49 mouse cellular contexts compared by ENCODE assay signal in genomic region chr10:127330212-127330611, GRCm38 (mm10). TPM values are rescaled to one million over a fixed set of nuclear protein-coding genes. Genes with fewer than 3 reads are reported as not detected.
"Had no signal": no experiment of that assay in that cellular context is flagged by ENCODE, and none has a peak within 500 bp of the region (broad histone marks: within the 10 kb centered on the region; RNA-seq: fewer than 3 reads in every experiment).

No protein-coding gene starts in this region.

- H3K9ac ChIP-seq: heart, embryonic 12.5 days; heart, embryonic 13.5 days; heart, embryonic 15.5 days; hindbrain, embryonic 12.5 days; hindbrain, embryonic 13.5 days; hindbrain, embryonic 14.5 days; hindbrain, embryonic 15.5 days; intestine, embryonic 15.5 days; kidney, embryonic 15.5 days had no signal

- H3K4me2 ChIP-seq: heart, embryonic 11.5 days; heart, embryonic 12.5 days; heart, embryonic 13.5 days; heart, embryonic 15.5 days; hindbrain, embryonic 12.5 days; hindbrain, embryonic 13.5 days; hindbrain, embryonic 14.5 days; hindbrain, embryonic 15.5 days; intestine, embryonic 15.5 days; kidney, embryonic 15.5 days had no signal

- H3K36me3 ChIP-seq: heart, embryonic 12.5 days; heart, embryonic 13.5 days; heart, embryonic 15.5 days; hindbrain, embryonic 12.5 days; hindbrain, embryonic 13.5 days; hindbrain, embryonic 15.5 days had no signal

- H3K27ac ChIP-seq: heart, embryonic 10.5 days; heart, embryonic 13.5 days; heart, embryonic 15.5 days; hindbrain, embryonic 10.5 days; hindbrain, embryonic 12.5 days; hindbrain, embryonic 13.5 days; hindbrain, embryonic 14.5 days; hindbrain, embryonic 15.5 days; hindbrain, postnatal 0 days; intestine, embryonic 15.5 days; kidney, embryonic 15.5 days; kidney, postnatal 0 days; layer of hippocampus, adult 2 months had no signal

- H3K4me3 ChIP-seq: heart, embryonic 10.5 days; heart, embryonic 12.5 days; heart, embryonic 13.5 days; heart, embryonic 15.5 days; hindbrain, embryonic 10.5 days; hindbrain, embryonic 12.5 days; hindbrain, embryonic 13.5 days; hindbrain, embryonic 15.5 days; intestine, embryonic 15.5 days; kidney, embryonic 15.5 days; layer of hippocampus, adult 2 months had no signal

- DNase-seq: heart, postnatal 10 days; heart, postnatal 14 days; heart, postnatal 36 days; heart, postnatal 4 days; kidney, adult 11 months; kidney, adult 18-20 months; kidney, adult 8-10 months; kidney, adult 9 months; kidney, postnatal 14 days; kidney, postnatal 25 days; kidney, postnatal 36 days; kidney, postnatal 4 days; layer of hippocampus, adult 9-11 months; layer of hippocampus, postnatal 36 days had no signal

- H3K9me3 ChIP-seq: heart, embryonic 10.5 days; heart, embryonic 12.5 days; heart, embryonic 13.5 days; heart, embryonic 15.5 days; hindbrain, embryonic 10.5 days; hindbrain, embryonic 12.5 days; hindbrain, embryonic 13.5 days; hindbrain, embryonic 15.5 days; intestine, embryonic 15.5 days; kidney, embryonic 15.5 days had no signal

- ATAC-seq: hindbrain, embryonic 16.5 days; hindbrain, postnatal 0 days; inflammation-experienced regulatory T-cells, adult 6 months; intestine, embryonic 15.5 days; intestine, embryonic 16.5 days; intestine, postnatal 0 days had no signal

RNA-seq across cellular contexts. Expression of gene Gli1, which starts 11.6 kb away (rescaled TPM):
- total RNA-seq: hematopoietic stem cell, adult 5-6 weeks had no signal

RNA-seq across cellular contexts. Expression of gene Inhbe, which starts 24.0 kb away (rescaled TPM):
- total RNA-seq: heart, adult 8-10 months; heart, postnatal 10 days; heart, postnatal 14 days; heart, postnatal 25 days; heart, postnatal 36 days; heart, postnatal 4 days; hematopoietic stem cell, adult 5-6 weeks; hindbrain, postnatal 0 days; layer of hippocampus, adult 18-20 months; layer of hippocampus, adult 2 months; layer of hippocampus, adult 8-10 months; layer of hippocampus, postnatal 10 days; layer of hippocampus, postnatal 25 days; layer of hippocampus, postnatal 36 days had no signal
- polyA plus RNA-seq: heart, embryonic 10.5 days; heart, embryonic 11.5 days; heart, embryonic 12.5 days; heart, embryonic 13.5 days; heart, embryonic 14.5 days; heart, embryonic 16.5 days; heart, postnatal 0 days; hindbrain, embryonic 10.5 days; hindbrain, embryonic 13.5 days; hindbrain, postnatal 0 days; inflammation-experienced regulatory T-cells, adult 6 months; intestine, embryonic 14.5 days; intestine, embryonic 15.5 days; intestine, embryonic 16.5 days; kidney, embryonic 15.5 days; kidney, embryonic 16.5 days; kidney, postnatal 0 days; large intestine, adult 2 months had no signal

RNA-seq across cellular contexts. Expression of gene Inhbc, which starts 40.0 kb away (rescaled TPM):
- total RNA-seq: heart, adult 8-10 months; heart, postnatal 10 days; heart, postnatal 14 days; heart, postnatal 25 days; heart, postnatal 36 days; heart, postnatal 4 days; hematopoietic stem cell, adult 5-6 weeks; hindbrain, postnatal 0 days; layer of hippocampus, adult 18-20 months; layer of hippocampus, adult 2 months; layer of hippocampus, adult 8-10 months; layer of hippocampus, postnatal 10 days; layer of hippocampus, postnatal 14 days; layer of hippocampus, postnatal 25 days; layer of hippocampus, postnatal 36 days; left cerebral cortex, adult 18-20 months had no signal
- polyA plus RNA-seq: heart, embryonic 12.5 days; heart, embryonic 13.5 days; heart, embryonic 14.5 days; heart, embryonic 15.5 days; heart, embryonic 16.5 days; heart, postnatal 0 days; hindbrain, embryonic 11.5 days; hindbrain, embryonic 12.5 days; hindbrain, embryonic 14.5 days; hindbrain, embryonic 15.5 days; hindbrain, embryonic 16.5 days; hindbrain, postnatal 0 days; inflammation-experienced regulatory T-cells, adult 6 months; intestine, embryonic 14.5 days; intestine, embryonic 16.5 days; intestine, postnatal 0 days; large intestine, adult 2 months had no signal
